Mouse (Mus musculus) testis, postnatal 10 days (tissue): ENCODE results near the gene Prr11.
"Not testable (repeated sequence)": the region's sequence is repeated elsewhere in the genome, so short reads cannot be mapped to it uniquely, and the experiment has no call there.

Experiments used
- DNase-seq: peaks from one replicate; pipeline ENCODE4 v3.0.0; 2021; ENCODE audit warnings: low spot score

The Prr11 gene

GRCm38 (mm10) chr11:87108409-87108754, at the start of gene Prr11:
Gene Prr11, minus strand, starts transcription at chr11:87108708.
- no peak for DNase-seq

DNA sequence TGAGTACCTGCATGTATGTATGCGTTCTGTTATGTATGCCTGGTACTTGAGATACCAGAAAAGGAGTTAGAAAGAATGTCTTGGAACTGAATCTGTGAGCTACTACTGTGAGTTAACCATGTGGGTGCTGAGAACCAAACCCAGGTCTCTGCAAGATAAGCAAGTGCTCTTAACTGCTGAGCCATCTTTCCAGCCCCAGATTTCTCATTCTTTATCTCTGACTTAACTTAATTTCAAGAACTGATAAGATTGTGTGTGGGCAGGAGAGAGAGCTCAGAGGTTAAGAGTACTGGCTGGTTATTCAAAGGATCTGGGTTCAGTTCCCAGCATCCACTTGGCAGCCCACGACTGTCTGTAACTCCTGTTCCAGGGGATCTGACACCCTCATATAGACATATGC, 49.5 kb upstream of the Prr11 start:
- DNase-seq = no peak

GRCm38 (mm10) chr11:87136233-87136632, 27.7 kb upstream of the Prr11 start:
- DNase-seq = no peak

- peak; percentile 86 for DNase-seq
Observed at GRCm38 (mm10) chr11:87126824-87127816, 18.6 kb upstream of the Prr11 start, which contains the start of gene Trim37. Gene Trim37, plus strand, starts transcription at chr11:87127077.

- DNase-seq = no peak
Observed at GRCm38 (mm10) chr11:87126281-87126823, 17.8 kb upstream of the Prr11 start.

- DNase-seq = no peak
Observed at GRCm38 (mm10) chr11:87125562-87125961, 17.1 kb upstream of the Prr11 start.

- DNase-seq = no peak
Observed at GRCm38 (mm10) chr11:87121864-87122263, 13.4 kb upstream of the Prr11 start.

DNA sequence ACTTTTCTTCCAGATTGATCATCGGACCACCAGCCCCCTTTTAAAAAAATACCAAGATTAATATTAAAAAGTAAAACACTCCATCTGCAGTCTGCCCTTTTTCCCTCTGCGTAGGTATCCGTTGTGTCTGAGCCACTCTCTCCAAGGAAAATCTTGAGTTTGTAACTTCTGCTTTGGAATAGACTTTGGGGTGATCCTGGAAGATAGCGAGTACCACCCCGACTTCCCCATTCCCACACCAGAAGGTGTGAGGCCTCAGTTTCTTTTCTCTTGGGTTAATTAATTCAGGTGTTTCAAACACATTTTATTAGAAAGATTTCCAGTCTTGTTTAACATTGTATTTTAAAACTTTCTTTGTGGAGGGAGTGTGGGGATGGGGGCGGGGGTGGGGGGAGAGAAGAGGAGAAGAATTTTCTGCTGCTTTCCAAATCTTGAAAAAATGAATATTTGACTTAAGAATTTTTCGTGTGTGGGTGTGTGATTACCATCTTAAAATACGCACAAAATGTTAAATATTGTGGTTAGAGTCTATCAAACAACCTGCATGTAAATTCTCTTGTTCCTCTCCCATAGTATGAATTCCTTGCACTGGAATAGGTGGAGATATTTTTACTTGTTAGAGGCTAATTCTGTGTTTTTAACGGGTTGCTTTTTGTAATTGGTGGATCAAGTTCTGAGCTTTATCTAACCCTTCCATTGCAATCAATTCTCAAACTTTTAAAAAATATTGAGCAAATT, 1.8 kb upstream of the Prr11 start:
- DNase-seq = no peak

GRCm38 (mm10) chr11:87109519-87110171, 1.1 kb upstream of the Prr11 start:
- DNase-seq = peak; percentile 59

DNA sequence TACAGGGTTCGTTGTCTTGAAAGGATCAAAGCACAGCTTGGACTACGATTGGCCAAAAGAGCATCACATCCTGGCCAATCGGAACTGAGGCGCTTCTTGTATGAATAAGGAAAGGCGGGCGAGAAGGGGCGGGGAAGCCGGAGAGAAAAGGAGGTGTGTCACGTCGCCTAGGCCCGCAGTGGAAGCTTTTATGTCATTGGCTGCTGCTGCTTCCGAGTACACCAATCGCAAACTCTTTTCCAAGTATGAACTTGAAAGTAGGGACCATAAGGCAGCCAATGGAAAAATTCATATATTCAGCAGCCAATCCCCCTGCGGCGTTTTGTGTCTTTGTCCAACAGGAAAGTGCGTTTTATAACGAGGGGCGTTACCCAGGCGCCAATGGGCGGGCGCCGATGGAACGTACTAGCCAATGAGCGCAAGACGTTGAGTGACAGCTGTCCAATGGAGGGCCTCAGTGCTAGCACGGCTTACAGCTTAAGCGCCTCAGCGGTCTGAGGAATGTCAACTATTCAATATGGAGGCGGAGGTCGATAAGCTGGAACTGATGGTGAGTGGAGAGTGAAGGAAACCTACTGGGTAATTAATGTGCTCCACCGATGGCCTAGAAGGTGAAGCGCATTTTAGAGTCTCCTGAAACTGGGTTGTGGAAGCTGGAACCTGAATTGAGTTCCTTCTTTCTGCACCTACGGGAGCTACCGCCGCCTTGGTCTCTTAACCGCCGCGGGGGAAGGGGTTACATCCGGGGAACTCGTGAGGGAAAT, 429 bp upstream of the Prr11 start, which contains the start of gene Ska2:
Gene Ska2, plus strand, starts transcription at position 480 of the 764 bp plus-strand sequence.
- peak; percentile 95 for DNase-seq

GRCm38 (mm10) chr11:87087142-87087541, 21.4 kb downstream of the Prr11 start:
- no peak for DNase-seq

DNA sequence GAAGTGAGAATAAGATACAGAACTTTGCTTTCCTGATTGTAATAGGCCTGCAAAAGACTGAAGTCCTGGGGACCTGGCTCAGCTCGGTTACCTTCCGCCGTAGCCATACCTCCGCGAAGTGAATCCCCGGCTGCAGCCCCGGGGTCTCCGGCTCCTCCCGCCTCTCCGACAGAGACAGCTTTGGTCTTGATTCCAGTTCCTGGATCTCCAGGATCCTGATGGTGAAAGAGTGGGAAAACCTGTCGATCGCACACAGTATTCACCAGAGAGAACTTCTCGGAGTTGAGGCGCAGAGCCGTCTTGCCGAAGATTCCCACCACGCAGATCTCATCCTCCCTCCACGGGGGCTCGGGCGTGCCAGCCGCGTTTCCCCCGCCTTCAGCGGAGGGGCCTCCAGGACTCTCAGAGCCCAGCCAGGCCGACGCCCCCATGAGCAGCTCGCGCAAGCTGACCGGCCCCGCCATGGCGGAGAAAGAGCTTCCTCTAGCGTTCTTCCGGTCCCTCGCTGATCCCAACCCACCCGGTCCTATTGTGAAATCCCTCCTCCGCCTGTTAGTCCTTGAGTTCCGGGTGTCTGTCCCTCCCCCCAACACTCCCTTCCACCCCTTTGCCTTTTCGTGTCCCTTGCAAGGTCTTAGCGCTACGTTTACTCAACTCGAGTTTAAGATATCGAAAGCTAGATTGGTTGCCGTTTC, 22.1 kb downstream of the Prr11 start, which contains the start of gene Smg8:
Gene Smg8, minus strand, starts transcription at position 485 of the 695 bp plus-strand sequence.
- peak; percentile 82 for DNase-seq

DNA sequence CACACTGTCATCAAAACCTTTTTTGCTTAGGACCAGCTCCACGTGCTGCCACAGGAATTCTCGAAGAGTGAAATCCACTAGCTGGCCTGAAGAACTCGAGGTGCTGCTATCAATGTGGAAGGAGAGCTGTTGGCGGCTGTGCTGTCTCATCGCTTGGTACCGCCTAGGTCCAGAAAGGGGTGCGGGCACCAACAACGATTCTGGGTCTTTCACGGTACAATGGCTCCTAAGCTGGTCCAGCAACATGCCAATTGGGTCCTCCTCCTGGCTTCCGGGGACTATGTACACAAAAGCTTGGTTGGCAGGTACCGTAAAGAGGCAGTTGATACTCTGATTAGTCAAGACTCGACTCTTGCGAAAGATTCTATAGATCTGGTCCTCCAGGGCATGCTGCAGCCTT, 23.0 kb downstream of the Prr11 start:
- no peak for DNase-seq

- no peak for DNase-seq
Observed at GRCm38 (mm10) chr11:87083712-87084111, 24.8 kb downstream of the Prr11 start.

DNA sequence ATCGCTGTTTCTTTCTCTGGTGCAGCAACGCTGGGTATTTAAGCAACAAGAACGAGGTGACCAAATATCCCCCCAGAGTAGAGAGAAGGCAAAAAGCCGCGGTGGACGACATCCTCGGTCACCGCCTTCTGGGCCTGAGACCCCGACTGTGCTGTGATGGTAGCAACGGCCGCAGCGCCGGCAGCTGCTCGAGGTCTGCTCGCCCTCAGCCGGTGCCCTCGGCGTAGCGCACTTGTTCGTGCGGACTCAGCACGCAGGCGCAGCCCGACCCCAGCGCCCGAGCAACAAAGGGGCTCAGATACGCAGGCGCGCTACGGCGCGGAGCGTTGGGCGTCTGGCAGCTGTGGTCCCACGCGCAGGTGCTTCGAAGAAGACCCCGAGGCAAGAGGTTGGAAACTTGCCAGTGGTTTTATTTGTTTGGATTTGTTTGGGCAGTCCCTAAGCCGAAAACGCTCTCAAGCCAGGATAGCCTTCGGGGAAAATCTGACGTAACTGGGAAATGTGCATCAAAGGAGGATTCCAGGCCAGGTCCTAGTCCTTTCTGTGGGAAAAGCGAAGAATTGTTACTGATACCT, 34.6 kb downstream of the Prr11 start, which contains the start of gene Gdpd1:
Gene Gdpd1, minus strand, starts transcription at position 197 of the 575 bp plus-strand sequence.
- DNase-seq = peak; percentile 88

DNA sequence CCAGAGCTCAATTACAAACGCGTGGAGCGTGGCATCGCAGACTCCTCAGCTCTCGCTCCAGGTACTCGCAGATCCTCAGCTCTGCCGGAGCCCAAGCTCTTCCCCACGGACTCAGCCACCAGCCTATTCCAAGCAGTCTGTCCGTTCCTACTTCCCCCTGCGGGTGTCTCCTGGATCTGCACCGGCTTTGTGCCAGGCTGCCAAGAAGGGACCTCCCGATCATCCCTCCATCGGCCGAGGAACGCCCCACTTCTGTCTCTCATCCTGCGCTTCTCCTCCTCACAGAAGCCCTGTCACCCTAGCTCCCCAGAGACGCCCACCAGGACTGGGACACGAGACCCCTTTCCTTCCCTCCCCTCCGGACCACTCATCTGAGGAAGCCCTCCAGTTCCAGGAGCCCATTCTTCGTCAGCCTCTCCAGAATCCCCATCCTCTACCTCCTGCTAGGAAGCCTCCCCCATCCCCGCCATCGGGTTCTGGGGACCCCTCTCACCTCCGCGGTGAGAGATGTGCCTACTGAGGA, 35.1 kb downstream of the Prr11 start:
- DNase-seq = peak; percentile 76

GRCm38 (mm10) chr11:87062087-87062486, 46.4 kb downstream of the Prr11 start:
- no peak for DNase-seq

DNA sequence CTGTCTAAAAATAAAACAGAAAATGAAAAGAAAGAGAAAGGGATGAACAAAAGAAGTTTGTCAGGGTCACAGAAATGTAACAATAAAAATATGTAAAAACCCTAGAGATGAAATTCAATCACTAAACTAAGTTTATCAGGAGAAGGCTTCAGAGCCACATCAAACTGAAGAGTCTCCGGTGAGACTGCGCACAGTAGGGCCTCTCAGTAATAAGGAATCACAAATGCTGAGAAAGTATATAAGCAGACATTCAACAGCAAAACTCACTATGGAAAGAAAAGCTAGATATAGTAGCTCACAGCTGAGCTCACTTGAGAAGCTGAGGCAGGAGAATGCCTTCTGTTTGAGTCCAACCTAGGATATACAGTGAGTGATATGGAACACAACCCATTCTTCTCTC, 48.1 kb downstream of the Prr11 start:
- DNase-seq = no peak

DNA sequence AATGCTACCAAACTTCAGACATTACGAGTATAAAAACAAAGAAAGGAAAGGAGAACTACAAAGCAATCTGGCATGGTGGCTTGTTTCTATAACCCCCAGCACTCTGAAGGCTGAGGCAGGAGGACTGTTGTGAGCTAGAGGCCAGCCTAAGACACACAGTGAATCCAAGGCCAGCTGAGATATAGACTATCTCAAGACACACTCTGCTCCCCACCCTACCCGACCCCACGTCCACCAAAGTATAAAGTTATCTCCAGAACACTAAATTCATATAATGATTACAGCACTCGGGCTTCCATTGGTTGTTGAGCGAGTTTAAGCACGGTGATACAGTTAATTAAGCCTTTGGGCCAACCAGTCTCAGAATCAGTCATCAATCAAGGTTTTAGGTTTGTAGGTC, 52.2 kb downstream of the Prr11 start:
- DNase-seq = no peak

DNA sequence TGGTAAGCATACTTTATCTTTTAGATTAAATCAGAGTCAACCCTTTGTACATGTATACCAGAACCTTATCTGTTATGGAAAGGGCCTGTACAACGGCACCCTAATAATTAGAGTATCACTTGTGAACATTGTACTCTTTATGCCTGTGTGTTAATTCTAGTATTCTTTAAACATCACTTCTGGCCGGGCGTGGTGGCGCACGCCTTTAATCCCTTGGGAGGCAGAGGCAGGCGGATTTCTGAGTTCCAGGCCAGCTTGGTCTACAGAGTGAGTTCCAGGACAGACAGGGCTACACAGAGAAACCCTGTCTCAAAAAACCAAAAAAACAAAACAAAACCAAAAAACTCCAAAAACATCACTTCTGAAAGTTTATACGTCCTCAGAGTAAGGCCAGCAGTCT, 59.6 kb downstream of the Prr11 start:
- not testable (repeated sequence) for DNase-seq
